Mouse (Mus musculus) liver, adult 2 months (tissue): ENCODE data around the gene Ube2j2. TPM values are rescaled to one million over a fixed set of nuclear protein-coding genes. Genes with fewer than 3 reads are reported as not detected.
A peak's percentile ranks its signal among the peaks of the same experiment; 100 is the strongest.

Experiments used
- DNase-seq: peaks from one replicate; pipeline ENCODE4 v3.0.0-alpha.2; 2011; ENCODE audit warnings: low read depth, low spot score; ENCODE audit errors: extremely low read depth
- H3K27ac ChIP-seq: fragments of 200-500 bp; replicated peaks from 2 replicates; pipeline ENCODE4 v1.5.1; 2012; ENCODE audit warnings: low read depth, mild to moderate bottlenecking, control low read depth, inconsistent platforms, low read length; ENCODE audit not compliant: insufficient read depth
- H3K27me3 ChIP-seq: fragments of 200-500 bp; 2 replicates; pipeline ENCODE4 v1.6.1; 2012; ENCODE audit warnings: mild to moderate bottlenecking, moderate library complexity, low read length, inconsistent platforms; ENCODE audit not compliant: control insufficient read depth, insufficient read depth
- H3K36me3 ChIP-seq: fragments of 200-500 bp; 2 replicates; pipeline ENCODE4 v1.6.1; 2012; ENCODE audit warnings: low read length, inconsistent platforms; ENCODE audit not compliant: control insufficient read depth, insufficient read depth
- H3K4me1 ChIP-seq: fragments of 200-500 bp; 2 replicates; pipeline ENCODE4 v1.6.1; 2011; ENCODE audit warnings: low read length; ENCODE audit not compliant: control insufficient read depth, insufficient read depth
- H3K4me3 ChIP-seq: fragments of 200-500 bp; 2 replicates; pipeline ENCODE4 v1.5.1; 2011; ENCODE audit warnings: low read depth, mild to moderate bottlenecking, control low read depth, low read length, moderate library complexity; ENCODE audit not compliant: insufficient read depth
- H3K79me2 ChIP-seq: fragments of 200-500 bp; 2 replicates; pipeline ENCODE4 v1.6.1; 2012; ENCODE audit warnings: inconsistent platforms, mild to moderate bottlenecking, low read length, moderate library complexity; ENCODE audit not compliant: control insufficient read depth, insufficient read depth
- H3K9ac ChIP-seq: fragments of 200-500 bp; 2 replicates; pipeline ENCODE4 v1.6.1; 2012; ENCODE audit warnings: low read depth, mild to moderate bottlenecking, control low read depth, inconsistent platforms, low read length
- CTCF ChIP-seq: fragments of 200-500 bp; IDR thresholded peaks from 2 replicates; pipeline ENCODE4 v1.5.1; 2011; ENCODE audit warnings: low read depth, low read length, control low read depth
- POLR2A ChIP-seq: fragments of 200-500 bp; IDR thresholded peaks from 2 replicates; pipeline ENCODE4 v1.6.1; 2011; ENCODE audit warnings: low read length, control low read depth; ENCODE audit not compliant: insufficient read depth; ENCODE audit errors: extremely low read depth
- WGBS: fragments of 180-500 bp; shearing (Covaris S2); methylation state at CpG from one replicate; pipeline ENCODE4 v1.1.7; 2018; 5-methylcytosine and 5-hydroxymethylcytosine counted together
- polyA plus RNA-seq: library from polyadenylated mRNA; depleted of rRNA; stranded (reverse); fragments of >200 nt; gene quantifications from 2 replicates; pipeline ENCODE4 v1.2.3, GENCODE M21; 2012
- total RNA-seq: library from RNA; depleted of rRNA; stranded (reverse); fragments of >200 nt; gene quantifications from 2 replicates; pipeline ENCODE4 v1.2.3, GENCODE M21; 2014

Ube2j2 gene
- total and polyA plus RNA-seq, 2 experiments, result 21.6 to 46.1 TPM

DNA sequence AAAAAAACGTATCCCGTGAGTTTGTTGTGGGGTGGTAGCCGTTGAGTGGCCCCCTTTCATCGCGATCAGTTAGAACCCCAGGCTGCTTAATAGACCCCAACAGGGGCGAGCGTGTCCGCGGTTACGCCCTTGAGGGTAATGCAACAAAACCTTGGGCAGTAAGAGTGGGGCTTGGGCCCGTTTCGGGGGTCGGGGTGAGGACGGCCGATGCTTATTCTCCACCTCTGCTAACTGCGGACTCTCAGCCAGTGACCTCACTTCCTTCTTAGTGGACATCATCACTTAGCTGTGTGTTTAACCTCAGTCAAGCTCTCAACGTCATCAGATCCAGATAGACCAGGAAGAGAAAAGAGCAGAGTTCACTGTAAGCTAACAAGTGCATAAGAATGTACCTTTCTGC is 640 bp downstream of the Ube2j2 start:
- peak overlapping the region; percentile 75 for H3K4me3 ChIP-seq
- under 1% methylated on average over 17 of the region's 17 CpGs for WGBS
- TF ChIP-seq POLR2A (no peak), CTCF (no peak)
- H3K4me1 ChIP-seq, result peaks cover 15% of the 10 kb centered on the region
- peaks cover 11% of the 10 kb centered on the region for H3K36me3 ChIP-seq
- H3K27ac ChIP-seq, result peak overlapping the region; percentile 59
- H3K27me3 ChIP-seq, result no peaks in the 10 kb centered on the region
- peak; percentile 83 for DNase-seq
- H3K79me2 ChIP-seq, result peaks cover 37% of the 10 kb centered on the region; the same call in 1 of the 2 replicates
- H3K9ac ChIP-seq, result peak overlapping the region; percentile 89

DNA sequence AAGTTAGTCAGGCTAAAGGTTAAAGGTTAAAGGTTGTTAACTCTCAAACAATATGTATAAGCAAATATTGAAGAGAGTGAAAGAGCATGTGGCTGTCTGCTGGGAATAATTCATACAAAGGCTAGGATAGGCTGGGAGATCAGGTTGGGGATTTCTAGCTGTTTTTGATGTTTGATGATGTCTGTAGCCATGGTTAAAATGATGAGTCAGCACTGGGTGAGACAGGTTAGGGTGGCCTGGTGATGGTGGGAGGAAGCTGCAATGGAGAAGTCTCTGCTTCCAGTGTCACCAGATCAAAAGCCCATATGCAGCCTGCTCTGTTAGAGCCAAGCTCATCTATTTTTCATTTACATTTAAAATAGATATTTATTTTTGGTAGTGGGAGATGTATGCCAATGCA is 3.5 kb downstream of the Ube2j2 start:
- Histone ChIP-seq H3K27me3 (no peaks in the 10 kb centered on the region), H3K4me3 (no peak overlapping the region), H3K36me3 (peaks cover 37% of the 10 kb centered on the region), H3K79me2 (peaks cover 49% of the 10 kb centered on the region; the same call in 1 of the 2 replicates), H3K4me1 (peaks cover 15% of the 10 kb centered on the region), H3K27ac (no peak overlapping the region), H3K9ac (no peak overlapping the region)
- DNase-seq, result no peak
- TF ChIP-seq CTCF (no peak), POLR2A (no peak)

DNA sequence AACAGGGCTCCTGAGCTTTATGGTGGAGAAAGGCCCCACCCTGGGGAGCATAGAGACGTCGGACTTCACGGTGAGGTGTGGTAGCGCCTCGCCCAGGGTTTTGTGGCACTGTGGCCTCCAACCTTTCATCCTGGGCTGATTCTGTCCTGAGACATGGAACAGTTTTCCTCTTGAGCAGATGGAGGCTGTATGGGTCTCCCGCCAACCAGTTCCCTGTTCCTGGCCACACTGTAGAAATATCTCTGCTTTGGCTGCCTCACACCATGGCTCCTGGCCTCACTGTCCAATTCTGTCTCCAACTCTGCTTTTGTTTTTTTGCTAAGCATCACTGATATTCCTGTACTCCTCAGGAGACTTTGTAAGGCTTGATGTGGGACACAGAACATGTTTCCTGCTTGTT is 11.9 kb downstream of the Ube2j2 start:
- H3K36me3 ChIP-seq, result peaks cover 60% of the 10 kb centered on the region
- H3K4me1 ChIP-seq, result no peaks in the 10 kb centered on the region
- TF ChIP-seq POLR2A (no peak), CTCF (no peak)
- no peak overlapping the region for H3K9ac ChIP-seq
- 93% methylated on average over 6 of the region's 6 CpGs for WGBS
- H3K27me3 ChIP-seq, result no peaks in the 10 kb centered on the region
- peaks cover 8% of the 10 kb centered on the region; the same call in 1 of the 2 replicates for H3K79me2 ChIP-seq
- H3K27ac ChIP-seq, result no peak overlapping the region
- H3K4me3 ChIP-seq, result no peak overlapping the region
- no peak for DNase-seq

DNA sequence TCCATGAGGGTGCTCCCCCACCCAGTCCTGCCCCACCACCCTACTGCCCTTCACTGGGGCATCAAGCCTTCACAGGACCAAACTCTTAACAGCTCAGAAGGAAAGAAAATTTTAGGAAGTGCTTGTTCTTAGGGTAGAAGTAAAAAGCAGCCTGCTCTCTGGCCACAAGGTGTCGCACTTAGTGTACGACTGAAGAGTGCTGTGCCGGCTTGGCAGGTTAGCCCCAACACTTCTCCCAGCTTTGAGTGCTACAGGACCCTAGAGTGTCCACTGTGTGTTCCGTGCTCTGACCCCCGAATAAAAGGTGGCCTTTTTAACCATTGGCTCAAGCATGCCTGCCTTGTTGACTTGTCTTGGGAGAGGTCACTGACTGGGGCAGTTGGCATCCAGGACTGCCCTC is 15.6 kb downstream of the Ube2j2 start:
- Histone ChIP-seq H3K4me1 (no peaks in the 10 kb centered on the region), H3K27me3 (no peaks in the 10 kb centered on the region), H3K36me3 (peaks cover 34% of the 10 kb centered on the region), H3K27ac (no peak overlapping the region), H3K9ac (no peak overlapping the region), H3K79me2 (no peaks in the 10 kb centered on the region), H3K4me3 (no peak overlapping the region)
- TF ChIP-seq POLR2A (no peak), CTCF (peak; percentile 83)
- 13% methylated on average over 5 of the region's 5 CpGs for WGBS
- peak; percentile 54 for DNase-seq

DNA sequence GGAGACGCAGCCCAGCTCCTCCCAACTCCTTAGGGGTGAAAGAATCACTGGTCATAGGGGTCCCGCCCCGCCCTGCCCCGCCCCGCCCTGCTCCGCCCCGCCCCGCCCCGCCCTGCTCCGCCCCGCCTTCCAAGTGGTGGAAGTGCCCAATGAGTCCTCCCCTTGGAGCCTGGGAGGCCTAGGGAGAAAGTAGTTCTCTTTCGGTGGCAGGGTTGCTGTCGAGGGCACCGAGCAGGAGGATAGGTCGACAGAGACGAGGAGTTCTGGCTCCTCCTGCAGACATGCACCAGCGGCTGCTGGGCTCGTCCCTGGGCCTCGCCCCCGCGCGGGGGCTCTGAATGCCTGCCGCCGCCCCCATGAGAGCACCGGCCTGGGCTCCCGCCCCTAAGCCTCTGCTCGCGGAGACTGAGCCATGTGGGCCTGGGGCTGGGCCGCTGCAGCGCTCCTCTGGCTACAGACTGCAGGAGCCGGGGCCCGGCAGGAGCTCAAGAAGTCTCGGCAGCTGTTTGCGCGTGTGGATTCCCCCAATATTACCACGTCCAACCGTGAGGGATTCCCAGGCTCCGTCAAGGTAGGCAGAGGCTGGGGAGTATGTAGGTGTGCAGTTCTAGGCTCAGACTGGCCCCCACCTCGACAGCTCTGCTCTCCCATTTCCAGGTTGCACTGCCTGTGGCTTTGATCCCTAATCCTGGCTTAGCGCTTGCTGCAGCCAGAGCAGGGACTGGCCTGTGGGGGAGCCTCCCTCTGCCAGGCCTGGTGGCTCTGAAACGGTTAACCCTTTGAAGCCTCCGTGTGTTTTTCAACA is 18.7 kb downstream of the Ube2j2 start, which contains the start of gene C1qtnf12:
C1qtnf12 (plus strand) TSS at position 152 of the 805 bp plus-strand sequence.
- DNase-seq, result no peak
- Histone ChIP-seq H3K36me3 (peaks cover 17% of the 10 kb centered on the region), H3K27me3 (no peaks in the 10 kb centered on the region), H3K9ac (peak within 1 kb of the TSS; percentile 49), H3K4me3 (peak within 1 kb of the TSS; percentile 56), H3K27ac (no peak within 1 kb of the TSS), H3K79me2 (no peaks in the 10 kb centered on the region), H3K4me1 (no peaks in the 10 kb centered on the region)
- WGBS, result 23% methylated on average over 42 of the region's 42 CpGs
- TF ChIP-seq POLR2A (no peak), CTCF (no peak)

DNA sequence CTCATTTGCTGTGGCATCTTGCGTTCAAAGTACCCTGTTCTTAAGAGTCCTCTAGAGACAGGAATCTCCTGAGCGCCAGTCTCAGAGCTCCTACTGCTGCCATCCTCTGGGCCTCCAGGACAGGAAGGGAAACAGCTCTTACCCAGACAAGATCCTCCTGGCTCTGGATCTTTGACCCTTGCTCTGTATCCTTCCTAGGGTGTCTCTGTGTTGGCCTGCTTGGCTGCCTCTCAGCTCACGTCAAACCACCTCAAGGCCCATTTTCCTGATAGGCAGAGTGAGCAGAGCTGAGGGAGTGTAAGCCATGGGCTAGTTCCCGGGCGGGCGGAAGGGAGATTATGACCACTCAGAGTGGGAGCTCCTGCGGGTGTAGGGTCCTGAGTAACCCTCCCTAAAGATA is 19.5 kb downstream of the Ube2j2 start:
- H3K27me3 ChIP-seq, result no peaks in the 10 kb centered on the region
- H3K9ac ChIP-seq, result no peak overlapping the region
- peaks cover 10% of the 10 kb centered on the region for H3K36me3 ChIP-seq
- no peak overlapping the region for H3K4me3 ChIP-seq
- no peaks in the 10 kb centered on the region for H3K4me1 ChIP-seq
- H3K27ac ChIP-seq, result no peak overlapping the region
- DNase-seq, result no peak
- TF ChIP-seq CTCF, result no peak
- no peak for TF ChIP-seq POLR2A
- WGBS, result 73% methylated on average over 7 of the region's 7 CpGs
- no peaks in the 10 kb centered on the region for H3K79me2 ChIP-seq
